Mouse (Mus musculus) cerebellum, adult 9-11 months (tissue): ENCODE measurements around the gene 1700016H13Rik.

Experiments
- DNase-seq: peaks from one replicate; pipeline ENCODE4 v3.0.0; 2022

Gene 1700016H13Rik

GRCm38 (mm10) chr5:103598881-103599280 is 56.9 kb downstream of the 1700016H13Rik start:
- DNase-seq, result no peak

- peak; percentile 23 for DNase-seq
These were observed 57.5 kb downstream of the 1700016H13Rik start for GRCm38 (mm10) chr5:103598264-103598663.
